Mouse (Mus musculus) forebrain, embryonic 15.5 days (tissue): Measurements from ENCODE around the gene Lhcgr. TPM values are rescaled to one million over a fixed set of nuclear protein-coding genes. Genes with fewer than 3 reads are reported as not detected.
"Not testable (repeated sequence)": the region's sequence is repeated elsewhere in the genome, so short reads cannot be mapped to it uniquely, and the experiment has no call there.

Experiments
- ATAC-seq: fragments of 200-750 bp; cut with Nextera tagmentation; replicated peaks from 2 replicates; pipeline ENCODE4 v1.8.0; 2017; ENCODE audit warnings: mild to moderate bottlenecking, moderate TSS enrichment, moderate library complexity
- H3K27ac ChIP-seq: fragments of 300-500 bp; sonication (generic); replicated peaks from 2 replicates; pipeline ENCODE4 v1.5.1; 2015; ENCODE audit warnings: mild to moderate bottlenecking, inconsistent platforms
- H3K27me3 ChIP-seq: fragments of 300-500 bp; sonication (generic); 2 replicates; pipeline ENCODE4 v1.6.1; 2015; ENCODE audit warnings: inconsistent platforms
- H3K36me3 ChIP-seq: fragments of 300-500 bp; sonication (generic); 2 replicates; pipeline ENCODE4 v1.6.1; 2015; ENCODE audit warnings: mild to moderate bottlenecking, inconsistent platforms
- H3K4me1 ChIP-seq: fragments of 300-500 bp; sonication (generic); 2 replicates; pipeline ENCODE4 v1.6.1; 2015; ENCODE audit warnings: inconsistent platforms
- H3K4me2 ChIP-seq: fragments of 300-500 bp; sonication (generic); replicated peaks from 2 replicates; pipeline ENCODE4 v1.6.1; 2015; ENCODE audit warnings: mild to moderate bottlenecking, inconsistent platforms
- H3K4me3 ChIP-seq: fragments of 300-500 bp; sonication (generic); 2 replicates; pipeline ENCODE4 v1.5.1; 2015; ENCODE audit warnings: mild to moderate bottlenecking, inconsistent platforms
- H3K9ac ChIP-seq: fragments of 300-500 bp; sonication (generic); replicated peaks from 2 replicates; pipeline ENCODE4 v1.6.1; 2015; ENCODE audit warnings: mild to moderate bottlenecking, inconsistent platforms
- H3K9me3 ChIP-seq: fragments of 300-500 bp; sonication (generic); 2 replicates; pipeline ENCODE4 v1.6.1; 2016; ENCODE audit warnings: inconsistent platforms
- WGBS: fragments of 180-500 bp; shearing (Covaris S2); methylation state at CpG from one replicate; pipeline ENCODE4 v1.1.7; 2015; ENCODE audit warnings: mixed read lengths; 5-methylcytosine and 5-hydroxymethylcytosine counted together
- polyA plus RNA-seq: library from polyadenylated mRNA; unstranded; fragments of >200 nt; fragmentation: Nextera tagmentation; extraction: Ambion mirVana; gene quantifications from 2 replicates; pipeline ENCODE4 v1.2.1, GENCODE M21; 2015

The Lhcgr gene
- polyA plus RNA-seq = 0.95 and 1.5 TPM in 2 replicates

- Histone ChIP-seq H3K9me3 (no peaks in the 10 kb centered on the region), H3K9ac (no peak within 1 kb of the TSS), H3K36me3 (no peaks in the 10 kb centered on the region), H3K4me2 (0 out of 2 replicates have a peak within 1 kb of the TSS, but pooled peaks have one; percentile 7), H3K4me3 (no peak within 1 kb of the TSS), H3K27ac (no peak within 1 kb of the TSS), H3K4me1 (0 out of 2 replicates have a peak, but pooled peaks cover 5% of the 10 kb centered on the region), H3K27me3 (no peaks in the 10 kb centered on the region)
- ATAC-seq = peak; percentile 58
- 18% methylated on average over 31 of the region's 31 CpGs for WGBS
Observed at GRCm38 (mm10) chr17:88791440-88792152, at the start of gene Lhcgr. Gene Lhcgr (minus strand): TSS chr17:88791990.

DNA sequence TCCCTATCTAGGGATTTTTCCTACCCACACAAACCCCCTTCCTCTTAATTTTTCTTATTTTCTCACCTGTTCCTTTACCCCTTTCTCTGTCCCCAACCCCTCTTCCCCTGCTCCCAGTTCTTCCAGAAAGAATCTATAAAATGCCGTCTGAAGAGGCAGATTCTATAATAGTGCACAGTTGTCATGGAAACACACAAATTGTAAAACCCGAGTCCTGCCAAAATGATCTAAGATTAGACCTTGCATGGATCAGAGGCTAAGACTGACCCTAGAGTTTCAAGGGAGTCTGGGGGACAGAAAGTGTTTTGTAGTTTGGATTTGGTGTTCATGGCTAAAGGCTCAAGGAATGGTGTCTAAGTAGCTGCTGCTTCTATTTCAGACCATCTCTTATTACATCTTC is 25.8 kb upstream of the Lhcgr start:
- Histone ChIP-seq H3K4me1 (no peaks in the 10 kb centered on the region), H3K9ac (no peak overlapping the region), H3K4me3 (no peak overlapping the region), H3K27me3 (no peaks in the 10 kb centered on the region), H3K4me2 (no peak overlapping the region), H3K9me3 (no peaks in the 10 kb centered on the region), H3K27ac (no peak overlapping the region), H3K36me3 (no peaks in the 10 kb centered on the region)
- peak; percentile 32; the same call in 1 of the 2 replicates for ATAC-seq
- 27% methylated on average over 2 of the region's 2 CpGs for WGBS

GRCm38 (mm10) chr17:88812943-88813342 is 21.2 kb upstream of the Lhcgr start:
- not testable (repeated sequence) for H3K4me2 ChIP-seq, ATAC-seq, H3K4me1 ChIP-seq, H3K9ac ChIP-seq, H3K4me3 ChIP-seq, H3K27me3 ChIP-seq, H3K9me3 ChIP-seq, H3K36me3 ChIP-seq, H3K27ac ChIP-seq
- WGBS = 89% methylated on average over 3 of the region's 3 CpGs

DNA sequence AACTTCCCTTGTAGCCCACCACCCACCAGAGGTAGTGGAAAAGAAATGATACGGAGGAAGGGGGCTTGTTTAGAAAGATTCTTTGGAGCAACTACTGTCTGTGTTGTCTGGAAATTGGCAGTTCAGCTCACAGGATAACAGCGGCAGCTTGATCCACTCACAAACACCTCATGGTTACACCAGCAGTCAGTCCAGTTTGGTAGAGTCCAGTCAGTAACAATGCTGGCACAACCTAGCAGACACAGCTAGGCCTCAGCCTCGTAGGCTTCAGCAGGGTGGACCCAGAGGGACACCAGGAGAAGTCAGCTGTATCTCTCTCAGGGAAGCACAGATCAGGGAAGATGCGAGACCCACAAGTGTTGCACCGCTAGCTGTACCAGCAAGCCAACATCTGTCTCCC is 19.0 kb upstream of the Lhcgr start:
- H3K9ac ChIP-seq = no peak overlapping the region
- H3K27me3 ChIP-seq = no peaks in the 10 kb centered on the region
- WGBS = 91% methylated on average over 5 of the region's 5 CpGs
- no peaks in the 10 kb centered on the region for H3K9me3 ChIP-seq
- H3K36me3 ChIP-seq = no peaks in the 10 kb centered on the region
- ATAC-seq = no peak
- H3K27ac ChIP-seq = no peak overlapping the region
- H3K4me3 ChIP-seq = no peak overlapping the region
- no peaks in the 10 kb centered on the region for H3K4me1 ChIP-seq
- no peak overlapping the region for H3K4me2 ChIP-seq

DNA sequence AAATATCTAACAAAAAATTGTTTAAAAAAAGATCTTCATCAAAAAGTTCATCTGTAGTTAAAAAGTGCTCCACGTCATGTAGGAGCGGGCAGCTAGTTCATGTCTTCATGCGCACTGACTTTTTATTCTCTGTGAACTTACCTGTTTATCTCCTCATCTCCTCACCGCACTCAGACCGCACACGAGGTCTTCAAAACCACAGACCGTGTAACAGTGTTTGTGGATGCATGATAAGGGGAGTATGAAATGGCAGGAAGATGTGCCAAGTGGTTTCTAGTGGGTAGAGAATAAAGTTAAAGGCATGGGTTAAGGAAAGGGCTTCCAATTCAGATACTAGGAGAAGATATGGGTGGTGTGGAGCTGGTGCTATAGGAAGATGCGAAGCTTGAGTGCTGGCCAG is 14.6 kb upstream of the Lhcgr start:
- H3K27me3 ChIP-seq = no peaks in the 10 kb centered on the region
- H3K4me2 ChIP-seq = no peak overlapping the region
- no peak overlapping the region for H3K27ac ChIP-seq
- H3K4me1 ChIP-seq = no peaks in the 10 kb centered on the region
- no peaks in the 10 kb centered on the region for H3K9me3 ChIP-seq
- no peak overlapping the region for H3K9ac ChIP-seq
- no peaks in the 10 kb centered on the region for H3K36me3 ChIP-seq
- WGBS = 96% methylated on average over 8 of the region's 8 CpGs
- no peak for ATAC-seq
- H3K4me3 ChIP-seq = no peak overlapping the region

DNA sequence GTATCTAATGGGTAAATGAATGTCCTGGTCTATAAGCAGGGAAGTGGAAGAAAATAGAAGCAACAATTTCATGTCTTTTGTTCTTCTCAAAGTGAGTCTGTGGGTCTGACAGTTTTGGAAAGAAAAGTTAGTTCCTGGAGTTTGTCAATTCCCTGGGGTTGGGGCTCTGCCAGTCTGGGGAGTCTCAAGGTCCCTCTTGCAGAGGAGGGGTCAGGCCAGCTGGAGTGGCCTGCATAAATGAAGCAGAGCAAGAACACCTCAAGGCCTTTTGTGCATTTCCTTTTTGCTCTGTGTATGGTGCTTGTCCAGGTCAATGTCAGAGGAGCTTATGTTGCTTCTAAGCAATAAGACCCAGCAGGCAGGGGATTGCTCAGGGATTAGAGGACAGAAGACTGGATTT is 11.7 kb upstream of the Lhcgr start:
- Histone ChIP-seq H3K4me1 (no peaks in the 10 kb centered on the region), H3K4me3 (no peak overlapping the region)

DNA sequence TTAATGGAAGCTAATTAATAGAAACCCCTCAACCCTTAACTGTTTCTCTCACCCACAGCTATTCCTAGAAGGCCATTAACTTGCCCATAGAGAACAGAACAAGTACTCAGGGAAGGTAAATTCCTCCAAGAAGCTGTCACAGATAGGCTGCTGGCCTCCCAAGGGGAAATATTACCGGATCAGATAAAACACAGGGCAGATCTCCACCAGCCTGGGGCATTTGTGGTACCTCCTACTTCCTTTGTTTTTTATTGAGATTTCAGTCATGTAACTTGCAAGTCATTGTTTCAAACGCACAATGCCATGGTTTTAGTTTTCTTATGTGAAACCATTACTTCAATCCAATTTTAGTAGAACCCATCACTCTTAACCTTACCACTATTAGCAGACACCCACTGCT is 1.1 kb downstream of the Lhcgr start:
- WGBS = 71% methylated on average over 2 of the region's 2 CpGs
- no peak for ATAC-seq
- Histone ChIP-seq H3K4me1 (0 out of 2 replicates have a peak, but pooled peaks cover 5% of the 10 kb centered on the region), H3K4me2 (no peak overlapping the region), H3K9ac (no peak overlapping the region), H3K27ac (no peak overlapping the region), H3K27me3 (no peaks in the 10 kb centered on the region), H3K9me3 (no peaks in the 10 kb centered on the region), H3K36me3 (no peaks in the 10 kb centered on the region), H3K4me3 (no peak overlapping the region)

More for the DNA sequence above, 11.7 kb upstream of the Lhcgr start:
- Histone ChIP-seq H3K9me3 (no peaks in the 10 kb centered on the region), H3K27me3 (no peaks in the 10 kb centered on the region), H3K9ac (no peak overlapping the region), H3K36me3 (no peaks in the 10 kb centered on the region), H3K4me2 (no peak overlapping the region), H3K27ac (no peak overlapping the region)
- ATAC-seq = no peak

DNA sequence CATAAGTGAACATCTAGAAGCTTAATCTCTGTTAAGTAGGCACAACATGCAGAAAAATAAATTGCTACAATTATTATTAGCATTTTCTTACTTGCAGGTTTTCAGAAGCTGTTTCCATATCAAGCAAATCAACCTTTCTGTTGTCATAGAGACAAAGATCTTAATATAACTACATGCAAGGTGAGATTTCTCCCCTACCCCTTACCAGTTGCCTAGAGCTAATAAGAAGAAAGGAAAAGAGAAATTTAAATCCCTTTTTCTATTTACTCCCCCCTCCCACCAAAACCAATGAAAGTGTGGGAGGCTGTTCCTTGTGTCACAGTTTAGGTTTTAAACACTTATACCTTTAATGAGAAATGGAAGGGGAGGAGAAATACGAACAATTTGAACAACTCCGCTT is 3.4 kb downstream of the Lhcgr start:
- WGBS = 60% methylated on average over 2 of the region's 2 CpGs
- ATAC-seq = peak; percentile 34; the same call in 1 of the 2 replicates
- peak overlapping the region; percentile 50; the same call in 1 of the 2 replicates for H3K27ac ChIP-seq

GRCm38 (mm10) chr17:88786881-88787280 is 4.9 kb downstream of the Lhcgr start:
- Histone ChIP-seq H3K4me2 (no peak overlapping the region), H3K9ac (no peak overlapping the region), H3K27me3 (no peaks in the 10 kb centered on the region), H3K9me3 (no peaks in the 10 kb centered on the region), H3K27ac (no peak overlapping the region), H3K36me3 (no peaks in the 10 kb centered on the region), H3K4me3 (no peak overlapping the region), H3K4me1 (0 out of 2 replicates have a peak, but pooled peaks cover 5% of the 10 kb centered on the region)
- ATAC-seq = no peak
- WGBS = 68% methylated on average over 6 of the region's 6 CpGs

More for the DNA sequence above, 3.4 kb downstream of the Lhcgr start:
- Histone ChIP-seq H3K4me2 (no peak overlapping the region), H3K4me3 (no peak overlapping the region), H3K4me1 (0 out of 2 replicates have a peak, but pooled peaks cover 5% of the 10 kb centered on the region), H3K27me3 (no peaks in the 10 kb centered on the region), H3K9ac (no peak overlapping the region), H3K9me3 (no peaks in the 10 kb centered on the region), H3K36me3 (no peaks in the 10 kb centered on the region)

- ATAC-seq = no peak
- 0 out of 2 replicates have a peak, but pooled peaks cover 5% of the 10 kb centered on the region for H3K4me1 ChIP-seq
- no peak overlapping the region for H3K9ac ChIP-seq
- H3K4me3 ChIP-seq = no peak overlapping the region
- H3K27me3 ChIP-seq = no peaks in the 10 kb centered on the region
- WGBS = 81% methylated on average over 4 of the region's 4 CpGs
- H3K27ac ChIP-seq = no peak overlapping the region
- H3K36me3 ChIP-seq = no peaks in the 10 kb centered on the region
- H3K9me3 ChIP-seq = no peaks in the 10 kb centered on the region
- H3K4me2 ChIP-seq = no peak overlapping the region
Observed at GRCm38 (mm10) chr17:88786385-88786784, 5.4 kb downstream of the Lhcgr start.

GRCm38 (mm10) chr17:88779148-88779547 is 12.6 kb downstream of the Lhcgr start:
- Histone ChIP-seq H3K9me3 (no peaks in the 10 kb centered on the region), H3K4me2 (no peak overlapping the region), H3K27me3 (no peaks in the 10 kb centered on the region), H3K9ac (no peak overlapping the region), H3K27ac (no peak overlapping the region; the same call in 1 of the 2 replicates), H3K4me1 (peaks cover 6% of the 10 kb centered on the region), H3K4me3 (no peak overlapping the region), H3K36me3 (no peaks in the 10 kb centered on the region)
- ATAC-seq = peak; percentile 52; the same call in 1 of the 2 replicates
- 31% methylated on average over 3 of the region's 3 CpGs for WGBS

GRCm38 (mm10) chr17:88774103-88774526 is 17.7 kb downstream of the Lhcgr start:
- H3K4me2 ChIP-seq = no peak overlapping the region
- H3K9ac ChIP-seq = no peak overlapping the region
- H3K27me3 ChIP-seq = no peaks in the 10 kb centered on the region
- H3K36me3 ChIP-seq = no peaks in the 10 kb centered on the region
- peak overlapping the region; percentile 59 for H3K27ac ChIP-seq
- WGBS = 35% methylated on average over 9 of the region's 9 CpGs
- no peaks in the 10 kb centered on the region for H3K9me3 ChIP-seq
- H3K4me1 ChIP-seq = peaks cover 14% of the 10 kb centered on the region
- no peak overlapping the region for H3K4me3 ChIP-seq
- ATAC-seq = peak; percentile 59
